Comparison of ENCODE assay signal across 30 mouse cellular contexts in the genomic region with DNA sequence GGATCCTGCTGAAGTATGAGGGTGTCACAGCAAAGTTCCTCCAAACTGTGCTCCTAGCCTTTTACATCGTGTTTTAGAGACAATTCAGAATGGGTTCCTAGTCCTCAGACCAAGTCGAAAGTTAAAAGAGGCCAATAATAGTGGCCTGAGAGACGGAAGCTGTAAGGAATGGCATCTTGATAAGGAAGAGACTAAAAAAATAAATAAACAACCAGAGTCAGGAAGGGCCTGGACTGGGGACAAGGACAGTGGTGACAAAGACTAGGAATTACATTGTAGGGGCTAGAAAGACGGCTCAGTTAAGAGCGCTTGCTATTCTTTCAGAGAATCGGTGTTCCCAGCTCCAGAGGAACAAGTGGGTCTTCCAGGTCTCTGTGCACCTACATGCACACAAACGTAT. TPM values are rescaled to one million over a fixed set of nuclear protein-coding genes. Genes with fewer than 3 reads are reported as not detected.
A peak's percentile ranks its signal among the peaks of the same experiment; 100 is the strongest.
DNase-seq lines count a peak whose midpoint lies in the region; ATAC-seq and TF ChIP-seq lines count a peak whose summit lies in the region.
"Had no signal": no experiment of that assay in that cellular context is flagged by ENCODE, and none has a peak within 500 bp of the region (broad histone marks: within the 10 kb centered on the region; RNA-seq: fewer than 3 reads in every experiment).

No protein-coding gene starts in this region.

- no peak for TF ChIP-seq EP300 in heart, adult 2 months (IDR thresholded peaks at IDR 0.05; ENCODE audit: insufficient read depth, low read depth, low read length)

- no peak for ATAC-seq in heart, embryonic 16.5 days (replicated peaks; ENCODE audit: extremely low read depth, insufficient read depth, low FRiP score)
- ATAC-seq in lung, embryonic 14.5 days (ENCODE audit: insufficient read depth): no peak
- no peak for ATAC-seq in liver, embryonic 13.5 days (ENCODE audit: low read depth)
- ATAC-seq: forebrain, embryonic 13.5 days had no signal

- H3K27me3 ChIP-seq in heart, adult 2 months (ENCODE audit: control insufficient read depth, insufficient read depth, low read length): no peaks in the 10 kb centered on the region
- H3K27me3 ChIP-seq in heart, embryonic 16.5 days (ENCODE audit: control insufficient read depth, insufficient read depth, low read length): no peaks in the 10 kb centered on the region
- no peaks in the 10 kb centered on the region for H3K27me3 ChIP-seq in lung, embryonic 14.5 days (ENCODE audit: insufficient read depth, low read length)
- H3K27me3 ChIP-seq in liver, embryonic 13.5 days: no peaks in the 10 kb centered on the region
- H3K27me3 ChIP-seq: embryonic facial prominence, embryonic 15.5 days; forebrain, embryonic 13.5 days; kidney, embryonic 15.5 days; limb, embryonic 13.5 days; megakaryocyte, embryonic 14.5 days; neural tube, embryonic 12.5 days had no signal

- H3K4me3 ChIP-seq in heart, adult 2 months: peak overlapping the region; percentile 53; the same call in 1 of the 2 replicates
- H3K4me3 ChIP-seq in heart, embryonic 16.5 days (ENCODE audit: low read length): no peak overlapping the region
- no peak overlapping the region for H3K4me3 ChIP-seq in lung, embryonic 14.5 days (ENCODE audit: low read depth, low read length)
- H3K4me3 ChIP-seq in liver, embryonic 13.5 days (replicated peaks): no peak overlapping the region
- H3K4me3 ChIP-seq: embryonic facial prominence, embryonic 10.5 days; embryonic facial prominence, embryonic 15.5 days; forebrain, embryonic 13.5 days; kidney, embryonic 15.5 days; limb, embryonic 13.5 days; midbrain, embryonic 12.5 days; myocyte; neural tube, embryonic 12.5 days had no signal

- peaks cover 32% of the 10 kb centered on the region for H3K4me1 ChIP-seq in heart, adult 2 months (ENCODE audit: control insufficient read depth, insufficient read depth, low read length)
- peaks cover 49% of the 10 kb centered on the region for H3K4me1 ChIP-seq in heart, embryonic 16.5 days (ENCODE audit: control insufficient read depth, insufficient read depth, low read length)
- peaks cover 8% of the 10 kb centered on the region; the same call in 1 of the 2 replicates for H3K4me1 ChIP-seq in lung, embryonic 14.5 days (ENCODE audit: insufficient read depth)
- peaks cover 100% of the 10 kb centered on the region for H3K4me1 ChIP-seq in liver, embryonic 13.5 days (replicated peaks)

- TF ChIP-seq POLR2A in heart, adult 2 months (IDR thresholded peaks at IDR 0.05; ENCODE audit: insufficient read depth, low read depth, low read length): no peak

- H3K9me3 ChIP-seq in heart, embryonic 16.5 days (replicated peaks; ENCODE audit: control insufficient read depth, low read length): no peaks in the 10 kb centered on the region
- H3K9me3 ChIP-seq in lung, embryonic 14.5 days (ENCODE audit: low read depth, low read length): no peaks in the 10 kb centered on the region
- H3K9me3 ChIP-seq in liver, embryonic 13.5 days (replicated peaks): no peaks in the 10 kb centered on the region
- H3K9me3 ChIP-seq: embryonic facial prominence, embryonic 10.5 days; embryonic facial prominence, embryonic 15.5 days; forebrain, embryonic 13.5 days; G1E; kidney, embryonic 15.5 days; limb, embryonic 13.5 days; megakaryocyte, embryonic 14.5 days; midbrain, embryonic 12.5 days; neural tube, embryonic 12.5 days had no signal

- peak overlapping the region; percentile 9; the same call in 1 of the 2 replicates for H3K9ac ChIP-seq in heart, adult 2 months (ENCODE audit: low read depth, low read length)
- H3K9ac ChIP-seq in heart, embryonic 16.5 days (ENCODE audit: low read length): 0 out of 2 replicates have a peak overlapping the region, but pooled peaks have one; percentile 21
- H3K9ac ChIP-seq in lung, embryonic 14.5 days: no peak overlapping the region
- no peak overlapping the region for H3K9ac ChIP-seq in liver, embryonic 13.5 days
- H3K9ac ChIP-seq: embryonic facial prominence, embryonic 15.5 days; forebrain, embryonic 13.5 days; hindbrain, embryonic 14.5 days; kidney, embryonic 15.5 days; limb, embryonic 13.5 days; midbrain, embryonic 12.5 days; neural tube, embryonic 12.5 days had no signal

- DNase-seq in heart, adult 2 months: no peak
- no peak for DNase-seq in heart, postnatal 36 days
- DNase-seq in heart, adult 11 months: no peak
- no peak for DNase-seq in lung, embryonic 14.5 days
- DNase-seq in lung, postnatal 25 days (ENCODE audit: low spot score): no peak
- no peak for DNase-seq in liver, embryonic 13.5 days
- no peak for DNase-seq in kidney, postnatal 25 days
- DNase-seq: adrenal gland, postnatal 10 days; cerebellum, adult 8-10 months; cerebellum, postnatal 25 days; gastrocnemius, postnatal 14 days; kidney, adult 18-20 months; kidney, postnatal 4 days; lung, postnatal 14 days; right cerebral cortex, postnatal 4 days; thymus, adult 18-20 months; thymus, postnatal 25 days had no signal

- peak overlapping the region; percentile 93 for H3K27ac ChIP-seq in heart, adult 2 months
- H3K27ac ChIP-seq in heart, embryonic 16.5 days (ENCODE audit: low read length): peak overlapping the region; percentile 49
- H3K27ac ChIP-seq in lung, embryonic 14.5 days (ENCODE audit: low read depth): 0 out of 2 replicates have a peak overlapping the region, but pooled peaks have one; percentile 20
- peak overlapping the region; percentile 66 for H3K27ac ChIP-seq in liver, embryonic 13.5 days
- H3K27ac ChIP-seq: embryonic facial prominence, embryonic 15.5 days; forebrain, embryonic 13.5 days; hindbrain, embryonic 14.5 days; kidney, embryonic 15.5 days; limb, embryonic 13.5 days; midbrain, embryonic 12.5 days; neural tube, embryonic 12.5 days had no signal

- intact Hi-C loops in heart, adult 2 months (cut with DNase I): no loop called here
- intact Hi-C loops in heart, postnatal 36 days (cut with DNase I): no loop called here

- H3K36me3 ChIP-seq in heart, adult 2 months (ENCODE audit: control insufficient read depth, insufficient read depth, low read length): peaks cover 13% of the 10 kb centered on the region
- H3K36me3 ChIP-seq in heart, embryonic 16.5 days (ENCODE audit: control insufficient read depth, insufficient read depth): peaks cover 17% of the 10 kb centered on the region
- H3K36me3 ChIP-seq in lung, embryonic 14.5 days (ENCODE audit: insufficient read depth): peaks cover 23% of the 10 kb centered on the region
- peaks cover 33% of the 10 kb centered on the region for H3K36me3 ChIP-seq in liver, embryonic 13.5 days

- TF ChIP-seq CTCF in heart, adult 2 months (IDR thresholded peaks at IDR 0.05): no peak
- TF ChIP-seq CTCF in lung, embryonic 14.5 days (IDR thresholded peaks at IDR 0.05; ENCODE audit: low read depth): no peak

- no peaks in the 10 kb centered on the region; the same call in 1 of the 2 replicates for H3K79me2 ChIP-seq in heart, adult 2 months (replicated peaks; ENCODE audit: control insufficient read depth, insufficient read depth, low read length)

- H3K4me2 ChIP-seq in heart, embryonic 16.5 days (ENCODE audit: low read depth, low read length): no peak overlapping the region
- H3K4me2 ChIP-seq in lung, embryonic 14.5 days: no peak overlapping the region
- H3K4me2 ChIP-seq in liver, embryonic 13.5 days: no peak overlapping the region
- H3K4me2 ChIP-seq: embryonic facial prominence, embryonic 15.5 days; forebrain, embryonic 13.5 days; hindbrain, embryonic 14.5 days; kidney, embryonic 15.5 days; limb, embryonic 13.5 days; midbrain, embryonic 12.5 days; neural tube, embryonic 12.5 days had no signal

- 29% methylated on average over 7 of the region's 7 CpGs for WGBS in heart, adult 2 months
- WGBS in heart, embryonic 16.5 days: 47% methylated on average over 7 of the region's 7 CpGs
- 54% methylated on average over 7 of the region's 7 CpGs for WGBS in lung, embryonic 14.5 days
- WGBS in liver, embryonic 13.5 days (ENCODE audit: insufficient replicate concordance): 68% methylated on average over 7 of the region's 7 CpGs

RNA-seq across cellular contexts. Expression of a gene that starts 6.8 kb away (rescaled TPM):
- total RNA-seq in heart, adult 2 months (2021): 100 to 1,000 TPM; 151 to 167 TPM
- polyA plus RNA-seq in heart, adult 2 months (2012; rRNA removed): 89.8 and 118 TPM in 2 replicates
- 100 to 1,000 TPM; 145 to 149 TPM for total RNA-seq in heart, postnatal 36 days (2021)
- polyA plus RNA-seq in heart, embryonic 16.5 days (2015; fragmentation: Nextera tagmentation; extraction: Ambion mirVana): 43.4 and 44.4 TPM in 2 replicates
- polyA plus RNA-seq in lung, embryonic 14.5 days (2014; fragmentation: Nextera tagmentation; extraction: Ambion mirVana): 8.5 and 9.2 TPM in 2 replicates
- 10.7 and 12.2 TPM in 2 replicates for polyA plus RNA-seq in liver, embryonic 13.5 days (2015; fragmentation: Nextera tagmentation; extraction: Ambion mirVana)

RNA-seq across cellular contexts. Expression of a gene that starts 12.9 kb away (rescaled TPM):
- 10 to 100 TPM; 29.0 to 36.0 TPM for total RNA-seq in heart, adult 2 months (2021)
- 26.1 and 40.8 TPM in 2 replicates for polyA plus RNA-seq in heart, adult 2 months (2012; rRNA removed)
- 10 to 100 TPM; 27.0 to 33.6 TPM for total RNA-seq in heart, postnatal 36 days (2021)
- 11.4 and 13.1 TPM in 2 replicates for polyA plus RNA-seq in heart, embryonic 16.5 days (2015; fragmentation: Nextera tagmentation; extraction: Ambion mirVana)
- polyA plus RNA-seq in lung, embryonic 14.5 days (2014; fragmentation: Nextera tagmentation; extraction: Ambion mirVana): 7.8 and 8.3 TPM in 2 replicates
- polyA plus RNA-seq in liver, embryonic 13.5 days (2015; fragmentation: Nextera tagmentation; extraction: Ambion mirVana): 9.1 and 10.2 TPM in 2 replicates

RNA-seq across cellular contexts. Expression of a gene that starts 35.6 kb away (rescaled TPM):
- 10 to 100 TPM; 21.2 to 21.4 TPM for total RNA-seq in heart, adult 2 months (2021)
- 30.3 and 37.0 TPM in 2 replicates for polyA plus RNA-seq in heart, adult 2 months (2012; rRNA removed)
- 10 to 100 TPM; 22.3 to 22.6 TPM for total RNA-seq in heart, postnatal 36 days (2021)
- 10.2 and 14.4 TPM in 2 replicates for polyA plus RNA-seq in heart, embryonic 16.5 days (2015; fragmentation: Nextera tagmentation; extraction: Ambion mirVana)
- 9.8 and 11.3 TPM in 2 replicates for polyA plus RNA-seq in lung, embryonic 14.5 days (2014; fragmentation: Nextera tagmentation; extraction: Ambion mirVana)
- 3.6 and 3.8 TPM in 2 replicates for polyA plus RNA-seq in liver, embryonic 13.5 days (2015; fragmentation: Nextera tagmentation; extraction: Ambion mirVana)

RNA-seq across cellular contexts. Expression of a gene that starts 37.8 kb away (rescaled TPM):
- 1 to 10 TPM; 5.2 to 6.5 TPM for total RNA-seq in heart, adult 2 months (2021)
- 4.1 and 5.0 TPM in 2 replicates for polyA plus RNA-seq in heart, adult 2 months (2012; rRNA removed)
- 1 to 10 TPM; 4.2 to 5.3 TPM for total RNA-seq in heart, postnatal 36 days (2021)
- 1.2 and 1.5 TPM in 2 replicates for polyA plus RNA-seq in heart, embryonic 16.5 days (2015; fragmentation: Nextera tagmentation; extraction: Ambion mirVana)
- polyA plus RNA-seq in lung, embryonic 14.5 days (2014; fragmentation: Nextera tagmentation; extraction: Ambion mirVana): 0.27 and 0.28 TPM in 2 replicates
- 0.03 and 0.09 TPM in 2 replicates for polyA plus RNA-seq in liver, embryonic 13.5 days (2015; fragmentation: Nextera tagmentation; extraction: Ambion mirVana)
- total RNA-seq: granulocyte monocyte progenitor cell, adult 5-6 weeks had no signal

Comparison
In these comparisons a context has a peak if more than half of its experiments do, and no peak if none do; other contexts are left out.
1. H3K27ac ChIP-seq: peak in every context shown above with its lines; median percentile 93 in heart, adult 2 months; 66 in liver, embryonic 13.5 days; 49 in heart, embryonic 16.5 days; 20 in lung, embryonic 14.5 days.
2. H3K9ac ChIP-seq: peak in heart, adult 2 months (single experiment) and heart, embryonic 16.5 days (single experiment); none in lung, embryonic 14.5 days (single experiment) and liver, embryonic 13.5 days (single experiment).